Mouse (Mus musculus): ENCODE measurements around the gene Sertad4. TPM values are rescaled to one million over a fixed set of nuclear protein-coding genes. Genes with fewer than 3 reads are reported as not detected.

Sertad4 gene
- total RNA-seq, 2 experiments from 2014 or later: 4.8 to 6.3 TPM

GRCm38 (mm10) chr1:192822309-192822651 is 33.3 kb downstream of the Sertad4 start:
- DNase-seq: no peak
- intact Hi-C loops (cut with DNase I): no loop called here

- intact Hi-C loops (cut with DNase I): no loop called here
- DNase-seq: no peak
Observed at GRCm38 (mm10) chr1:192818334-192818733, 37.2 kb downstream of the Sertad4 start.

- DNase-seq: no peak
- intact Hi-C loops (cut with DNase I): no loop called here
Observed at GRCm38 (mm10) chr1:192815789-192816188, 39.8 kb downstream of the Sertad4 start.

GRCm38 (mm10) chr1:192814700-192815099 is 40.9 kb downstream of the Sertad4 start:
- no peak for DNase-seq
- intact Hi-C loops (cut with DNase I): no loop called here

GRCm38 (mm10) chr1:192812758-192813157 is 42.8 kb downstream of the Sertad4 start:
- DNase-seq: no peak

GRCm38 (mm10) chr1:192812290-192812689 is 43.3 kb downstream of the Sertad4 start:
- no peak for DNase-seq
- intact Hi-C loops (cut with DNase I): no loop called here

More at GRCm38 (mm10) chr1:192812758-192813157, 42.8 kb downstream of the Sertad4 start:
- intact Hi-C loops (cut with DNase I): no loop called here

GRCm38 (mm10) chr1:192806168-192807157 is 49.1 kb downstream of the Sertad4 start:
- intact Hi-C loops (cut with DNase I): no loop called here
- DNase-seq: peak in 1 of 2 experiments; percentile 43

GRCm38 (mm10) chr1:192800338-192800737 is 55.2 kb downstream of the Sertad4 start:
- DNase-seq: no peak
- intact Hi-C loops (cut with DNase I): no loop called here

- no peak for DNase-seq
- intact Hi-C loops (cut with DNase I): no loop called here
Observed at GRCm38 (mm10) chr1:192799165-192799991, 56.2 kb downstream of the Sertad4 start.

GRCm38 (mm10) chr1:192798212-192799164 is 57.1 kb downstream of the Sertad4 start:
- DNase-seq: peak; percentile 67 to 73
- intact Hi-C loops (cut with DNase I): no loop called here

- intact Hi-C loops (cut with DNase I): no loop called here
- no peak for DNase-seq
Observed at GRCm38 (mm10) chr1:192797011-192797274, 58.6 kb downstream of the Sertad4 start.

- peak in 1 of 2 experiments; percentile 32 for DNase-seq
Observed at GRCm38 (mm10) chr1:192796201-192797010, 59.1 kb downstream of the Sertad4 start.

GRCm38 (mm10) chr1:192794957-192795745 is 60.4 kb downstream of the Sertad4 start:
- intact Hi-C loops (cut with DNase I): no loop called here
- DNase-seq: no peak

More at GRCm38 (mm10) chr1:192796201-192797010, 59.1 kb downstream of the Sertad4 start:
- intact Hi-C loops (cut with DNase I): no loop called here

Other genes with a start within 250 kb of the Sertad4 start
- gene Hhat, start 84.5 kb downstream of the Sertad4 start, total RNA-seq (2021): 1 to 10 TPM; 3.3 to 3.7 TPM
- gene Syt14, start 180.0 kb upstream of the Sertad4 start, total RNA-seq (2021): under 1 TPM; 0.14 to 0.22 TPM

All from heart, postnatal 14 days (tissue).